Mouse (Mus musculus) right cerebral cortex, adult 18-20 months (tissue): ENCODE results near the gene Ccna1.
A peak's percentile ranks its signal among the peaks of the same experiment; 100 is the strongest.

Source experiments
- DNase-seq: peaks from one replicate; pipeline ENCODE4 v3.0.0; 2022; ENCODE audit warnings: mixed read lengths

Gene Ccna1

GRCm38 (mm10) chr3:55064396-55064795, 9.1 kb upstream of the Ccna1 start:
- peak; percentile 68 for DNase-seq

- no peak for DNase-seq
These were observed 7.4 kb upstream of the Ccna1 start for GRCm38 (mm10) chr3:55062653-55063052.

- DNase-seq = no peak
These were observed 1.1 kb upstream of the Ccna1 start for GRCm38 (mm10) chr3:55056376-55056775.

- no peak for DNase-seq
These were observed 433 bp upstream of the Ccna1 start for GRCm38 (mm10) chr3:55055747-55056120.

- DNase-seq = no peak
These were observed 1.1 kb downstream of the Ccna1 start for GRCm38 (mm10) chr3:55054231-55054630.

- DNase-seq = peak; percentile 56
These were observed 10.5 kb downstream of the Ccna1 start for GRCm38 (mm10) chr3:55044601-55045370.

GRCm38 (mm10) chr3:55037608-55038007, 17.7 kb downstream of the Ccna1 start:
- no peak for DNase-seq

GRCm38 (mm10) chr3:55027271-55027840, 27.9 kb downstream of the Ccna1 start:
- no peak for DNase-seq

- DNase-seq = no peak
These were observed 29.8 kb downstream of the Ccna1 start for GRCm38 (mm10) chr3:55025502-55025901.

GRCm38 (mm10) chr3:55023347-55023746, 32.0 kb downstream of the Ccna1 start:
- no peak for DNase-seq

- no peak for DNase-seq
These were observed 33.1 kb downstream of the Ccna1 start for GRCm38 (mm10) chr3:55022247-55022646.

- DNase-seq = peak; percentile 29
These were observed 42.8 kb downstream of the Ccna1 start for GRCm38 (mm10) chr3:55012536-55012935.

GRCm38 (mm10) chr3:55011681-55012080, 43.6 kb downstream of the Ccna1 start:
- no peak for DNase-seq

- no peak for DNase-seq
These were observed 46.1 kb downstream of the Ccna1 start for GRCm38 (mm10) chr3:55008965-55009741.

GRCm38 (mm10) chr3:55004036-55004435, 51.3 kb downstream of the Ccna1 start:
- DNase-seq = no peak

GRCm38 (mm10) chr3:55001677-55002076, 53.6 kb downstream of the Ccna1 start:
- DNase-seq = no peak
